Mouse (Mus musculus) small intestine, adult 2 months (tissue): ENCODE measurements at regions not wholly inside any gene's neighbourhood (a gene's known extent, or its start where the extent isn't known, plus 50 kb on each side); places are given as distances from the start of the nearest gene placed in this dataset.

ENCODE experiments used
- CTCF ChIP-seq: fragments of 200-500 bp; IDR thresholded peaks from 2 replicates; pipeline ENCODE4 v1.5.1; 2012; ENCODE audit warnings: low read depth, mild to moderate bottlenecking, control low read depth, inconsistent platforms, low read length, moderate library complexity, mixed read lengths; ENCODE audit not compliant: insufficient replicate concordance, insufficient read length; ENCODE audit errors: extremely low read depth
- POLR2A ChIP-seq: fragments of 200-500 bp; IDR thresholded peaks from 2 replicates; pipeline ENCODE4 v1.6.1; 2012; ENCODE audit warnings: low read depth, mild to moderate bottlenecking, control low read depth, inconsistent platforms, low read length, moderate library complexity

GRCm38 (mm10) chr12:39831079-39831478 lies 206.7 kb downstream of the Arl4a start:
- TF ChIP-seq CTCF = no peak
- no peak for TF ChIP-seq POLR2A
